Comparison of ENCODE assay signal across 7 mouse cellular contexts in genomic region chr7:102221899-102222298, GRCm38 (mm10). TPM values are rescaled to one million over a fixed set of nuclear protein-coding genes. Genes with fewer than 3 reads are reported as not detected.
DNase-seq lines count a peak whose midpoint lies in the region; ATAC-seq and TF ChIP-seq lines count a peak whose summit lies in the region.

No protein-coding gene starts in this region.

- no peaks in the 10 kb centered on the region for H3K9me3 ChIP-seq in liver, embryonic 11.5 days (ENCODE audit: control insufficient read depth, low read length)
- no peaks in the 10 kb centered on the region for H3K9me3 ChIP-seq in embryonic facial prominence, embryonic 15.5 days (replicated peaks)
- H3K9me3 ChIP-seq in intestine, postnatal 0 days (ENCODE audit: control insufficient read depth) = no peaks in the 10 kb centered on the region
- H3K9me3 ChIP-seq in neural tube, embryonic 14.5 days (ENCODE audit: control insufficient read depth, low read length) = no peaks in the 10 kb centered on the region

- no peak for ATAC-seq in liver, embryonic 11.5 days (replicated peaks; ENCODE audit: low FRiP score)
- no peak for ATAC-seq in embryonic facial prominence, embryonic 15.5 days (ENCODE audit: insufficient number of reproducible peaks, low FRiP score, low TSS enrichment, low read depth)
- no peak for ATAC-seq in intestine, postnatal 0 days
- peak; percentile 19 for ATAC-seq in neural tube, embryonic 14.5 days (ENCODE audit: low read depth)

- 34% methylated on average over 1 of the region's 1 CpGs for WGBS in liver, embryonic 11.5 days
- 29% methylated on average over 1 of the region's 1 CpGs for WGBS in embryonic facial prominence, embryonic 15.5 days
- WGBS in intestine, postnatal 0 days = 28% methylated on average over 1 of the region's 1 CpGs
- 61% methylated on average over 1 of the region's 1 CpGs for WGBS in neural tube, embryonic 14.5 days

- H3K4me2 ChIP-seq in liver, embryonic 11.5 days = peak overlapping the region; percentile 22; the same call in 1 of the 2 replicates
- H3K4me2 ChIP-seq in embryonic facial prominence, embryonic 15.5 days (replicated peaks) = peak overlapping the region; percentile 72; the same call in 1 of the 2 replicates
- H3K4me2 ChIP-seq in intestine, postnatal 0 days (replicated peaks; ENCODE audit: low read depth) = peak overlapping the region; percentile 98
- H3K4me2 ChIP-seq in neural tube, embryonic 14.5 days (ENCODE audit: low read depth, low read length) = peak overlapping the region; percentile 77

- H3K27ac ChIP-seq in liver, embryonic 11.5 days (ENCODE audit: low read depth, low read length) = no peak overlapping the region
- H3K27ac ChIP-seq in embryonic facial prominence, embryonic 15.5 days (replicated peaks) = 0 out of 2 replicates have a peak overlapping the region, but pooled peaks have one; percentile 28
- no peak overlapping the region for H3K27ac ChIP-seq in intestine, postnatal 0 days (ENCODE audit: low read depth, low read length)
- no peak overlapping the region for H3K27ac ChIP-seq in neural tube, embryonic 14.5 days (ENCODE audit: low read depth, low read length)

- DNase-seq in liver, embryonic 11.5 days (ENCODE audit: low spot score) = no peak
- DNase-seq in liver = no peak
- no peak for DNase-seq in frontal cortex, postnatal 36 days (ENCODE audit: low spot score in 2 of 2)
- DNase-seq in testis, postnatal 14 days (ENCODE audit: low spot score) = no peak

- H3K27me3 ChIP-seq in liver, embryonic 11.5 days (replicated peaks; ENCODE audit: control insufficient read depth, insufficient read depth, low read length) = no peaks in the 10 kb centered on the region
- no peaks in the 10 kb centered on the region for H3K27me3 ChIP-seq in embryonic facial prominence, embryonic 15.5 days
- H3K27me3 ChIP-seq in intestine, postnatal 0 days (replicated peaks; ENCODE audit: control insufficient read depth, insufficient read depth, low read length) = no peaks in the 10 kb centered on the region
- H3K27me3 ChIP-seq in neural tube, embryonic 14.5 days (ENCODE audit: control insufficient read depth, insufficient read depth, low read length) = no peaks in the 10 kb centered on the region

- H3K36me3 ChIP-seq in liver, embryonic 11.5 days (ENCODE audit: control insufficient read depth, insufficient read depth, low read length) = no peaks in the 10 kb centered on the region
- H3K36me3 ChIP-seq in embryonic facial prominence, embryonic 15.5 days = 0 out of 2 replicates have a peak, but pooled peaks cover 5% of the 10 kb centered on the region
- 0 out of 2 replicates have a peak, but pooled peaks cover 10% of the 10 kb centered on the region for H3K36me3 ChIP-seq in intestine, postnatal 0 days (ENCODE audit: control insufficient read depth, insufficient read depth)
- H3K36me3 ChIP-seq in neural tube, embryonic 14.5 days (ENCODE audit: control insufficient read depth, insufficient read depth, low read length) = no peaks in the 10 kb centered on the region

- peaks cover 7% of the 10 kb centered on the region; the same call in 1 of the 2 replicates for H3K4me1 ChIP-seq in liver, embryonic 11.5 days (replicated peaks; ENCODE audit: control insufficient read depth, insufficient read depth, low read length)
- H3K4me1 ChIP-seq in embryonic facial prominence, embryonic 15.5 days = peaks cover 5% of the 10 kb centered on the region; the same call in 1 of the 2 replicates
- H3K4me1 ChIP-seq in intestine, postnatal 0 days (replicated peaks; ENCODE audit: control insufficient read depth, insufficient read depth, low read length) = no peaks in the 10 kb centered on the region
- no peaks in the 10 kb centered on the region for H3K4me1 ChIP-seq in neural tube, embryonic 14.5 days (ENCODE audit: control insufficient read depth, insufficient read depth, low read length)

- H3K9ac ChIP-seq in liver, embryonic 11.5 days (ENCODE audit: low read depth, low read length) = no peak overlapping the region
- no peak overlapping the region for H3K9ac ChIP-seq in embryonic facial prominence, embryonic 15.5 days
- no peak overlapping the region for H3K9ac ChIP-seq in intestine, postnatal 0 days (ENCODE audit: low read depth, low read length)
- H3K9ac ChIP-seq in neural tube, embryonic 14.5 days (replicated peaks; ENCODE audit: low read depth, low read length) = no peak overlapping the region

- peak overlapping the region; percentile 67 for H3K4me3 ChIP-seq in liver, embryonic 11.5 days (ENCODE audit: low read depth, low read length)
- H3K4me3 ChIP-seq in embryonic facial prominence, embryonic 15.5 days (replicated peaks) = peak overlapping the region; percentile 65; the same call in 1 of the 2 replicates
- H3K4me3 ChIP-seq in intestine, postnatal 0 days (ENCODE audit: low read depth, low read length) = no peak overlapping the region
- H3K4me3 ChIP-seq in neural tube, embryonic 14.5 days (ENCODE audit: low read depth, low read length) = no peak overlapping the region

- no peak for TF ChIP-seq CTCF in intestine, postnatal 0 days (IDR thresholded peaks at IDR 0.05; ENCODE audit: low read depth)

RNA-seq across cellular contexts. Expression of gene Pgap2, which starts 11.9 kb away (rescaled TPM):
- polyA plus RNA-seq in liver, embryonic 11.5 days (2014; fragmentation: Nextera tagmentation; extraction: Ambion mirVana) = 40.0 and 45.5 TPM in 2 replicates
- 94.2 and 94.5 TPM in 2 replicates for polyA plus RNA-seq in embryonic facial prominence, embryonic 15.5 days (2015; fragmentation: Nextera tagmentation; extraction: Ambion mirVana)
- polyA plus RNA-seq in intestine, postnatal 0 days (2015; fragmentation: Nextera tagmentation; extraction: Ambion mirVana) = 34.9 and 35.0 TPM in 2 replicates
- polyA plus RNA-seq in neural tube, embryonic 14.5 days (2014; fragmentation: Nextera tagmentation; extraction: Ambion mirVana) = 57.4 and 59.2 TPM in 2 replicates

RNA-seq across cellular contexts. Expression of gene Nup98, which starts 11.9 kb away (rescaled TPM):
- 42.0 and 45.8 TPM in 2 replicates for polyA plus RNA-seq in liver, embryonic 11.5 days (2014; fragmentation: Nextera tagmentation; extraction: Ambion mirVana)
- 29.4 and 31.8 TPM in 2 replicates for polyA plus RNA-seq in embryonic facial prominence, embryonic 15.5 days (2015; fragmentation: Nextera tagmentation; extraction: Ambion mirVana)
- polyA plus RNA-seq in intestine, postnatal 0 days (2015; fragmentation: Nextera tagmentation; extraction: Ambion mirVana) = 13.3 and 14.8 TPM in 2 replicates
- polyA plus RNA-seq in neural tube, embryonic 14.5 days (2014; fragmentation: Nextera tagmentation; extraction: Ambion mirVana) = 26.8 and 29.0 TPM in 2 replicates

RNA-seq across cellular contexts. Expression of gene Rhog, which starts 34.0 kb away (rescaled TPM):
- 76.8 and 81.1 TPM in 2 replicates for polyA plus RNA-seq in liver, embryonic 11.5 days (2014; fragmentation: Nextera tagmentation; extraction: Ambion mirVana)
- polyA plus RNA-seq in embryonic facial prominence, embryonic 15.5 days (2015; fragmentation: Nextera tagmentation; extraction: Ambion mirVana) = 69.9 and 70.3 TPM in 2 replicates
- 74.2 and 78.1 TPM in 2 replicates for polyA plus RNA-seq in intestine, postnatal 0 days (2015; fragmentation: Nextera tagmentation; extraction: Ambion mirVana)
- polyA plus RNA-seq in neural tube, embryonic 14.5 days (2014; fragmentation: Nextera tagmentation; extraction: Ambion mirVana) = 11.4 and 19.4 TPM in 2 replicates

RNA-seq across cellular contexts. Expression of gene Stim1, which starts 45.7 kb away (rescaled TPM):
- polyA plus RNA-seq in liver, embryonic 11.5 days (2014; fragmentation: Nextera tagmentation; extraction: Ambion mirVana) = 22.0 and 23.3 TPM in 2 replicates
- polyA plus RNA-seq in embryonic facial prominence, embryonic 15.5 days (2015; fragmentation: Nextera tagmentation; extraction: Ambion mirVana) = 39.9 and 42.1 TPM in 2 replicates
- 13.0 and 13.8 TPM in 2 replicates for polyA plus RNA-seq in intestine, postnatal 0 days (2015; fragmentation: Nextera tagmentation; extraction: Ambion mirVana)
- 12.1 and 17.5 TPM in 2 replicates for polyA plus RNA-seq in neural tube, embryonic 14.5 days (2014; fragmentation: Nextera tagmentation; extraction: Ambion mirVana)

Comparison
In these comparisons a context has a peak if more than half of its experiments do, and no peak if none do; other contexts are left out.
1. H3K4me2 ChIP-seq: peak in every context shown above with its lines; median percentile 98 in intestine, postnatal 0 days; 77 in neural tube, embryonic 14.5 days; 72 in embryonic facial prominence, embryonic 15.5 days; 22 in liver, embryonic 11.5 days.
2. H3K4me3 ChIP-seq: peak in liver, embryonic 11.5 days (single experiment) and embryonic facial prominence, embryonic 15.5 days (single experiment); none in intestine, postnatal 0 days (single experiment) and neural tube, embryonic 14.5 days (single experiment).